Mouse (Mus musculus) thymus, adult 2 months (tissue): Measurements from ENCODE around the gene Pigv.

Source experiments
- CTCF ChIP-seq: fragments of 200-500 bp; IDR thresholded peaks from 2 replicates; pipeline ENCODE4 v1.5.1; 2012; ENCODE audit warnings: mild to moderate bottlenecking, control low read depth, low read length, moderate library complexity, borderline replicate concordance; ENCODE audit not compliant: control insufficient read depth, poor library complexity, insufficient read depth; ENCODE audit errors: extremely low read depth
- POLR2A ChIP-seq: fragments of 200-500 bp; IDR thresholded peaks from 2 replicates; pipeline ENCODE4 v1.6.1; 2012; ENCODE audit warnings: mild to moderate bottlenecking, low read length, control low read depth, moderate library complexity; ENCODE audit not compliant: control insufficient read depth, poor library complexity, insufficient read depth; ENCODE audit errors: extremely low read depth

DNA sequence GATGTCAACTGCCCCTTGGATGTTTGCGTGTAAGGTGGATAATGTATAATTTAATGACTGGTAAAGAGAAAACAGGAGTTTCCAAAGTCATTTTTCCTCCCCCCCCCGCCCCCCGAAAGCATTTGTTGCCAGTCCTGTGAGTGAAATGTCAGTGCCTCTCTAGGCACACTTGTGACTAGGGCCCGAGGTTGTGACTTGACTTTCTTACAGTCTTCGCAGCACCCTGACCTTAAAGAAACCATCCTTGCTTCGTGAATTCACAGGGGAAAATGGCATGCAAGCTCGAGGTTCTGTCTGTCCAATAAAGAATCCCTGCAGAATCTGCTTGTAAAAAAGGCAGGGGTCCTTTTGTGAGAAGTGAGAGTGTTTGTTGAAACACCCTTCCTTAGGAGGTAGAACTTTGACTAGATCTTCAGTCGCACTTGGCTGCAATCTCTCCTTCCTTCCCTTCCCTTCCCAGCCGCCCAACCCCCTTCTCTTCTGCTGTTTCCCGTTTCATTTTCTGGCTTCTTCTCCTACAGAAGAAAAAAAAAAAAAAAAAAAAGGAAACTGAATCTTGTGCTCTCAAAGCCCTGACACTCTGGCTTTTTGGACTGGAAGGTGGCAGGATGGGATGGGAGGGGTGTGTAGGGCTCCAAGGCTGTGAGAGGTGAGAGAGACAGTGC, 1.4 kb upstream of the Pigv start:
- no peak for TF ChIP-seq POLR2A
- no peak for TF ChIP-seq CTCF
